Mouse (Mus musculus): ENCODE measurements around the gene Tmod1.

GRCm38 (mm10) chr4:46038892-46039751 is at the start of gene Tmod1:
- TF ChIP-seq MYOD1 (IDR thresholded peaks at IDR 0.05; ENCODE audit: control insufficient read depth, insufficient read length, low read depth) (no peak), MAX (IDR thresholded peaks at IDR 0.05) (no peak), CTCF (IDR thresholded peaks at IDR 0.05; ENCODE audit: control insufficient read depth, insufficient read depth, insufficient read length) (no peak), CEBPB (IDR thresholded peaks at IDR 0.05; ENCODE audit: low read depth) (no peak), USF1 (IDR thresholded peaks at IDR 0.05; ENCODE audit: low read depth) (no peak), FOSL1 (IDR thresholded peaks at IDR 0.05; ENCODE audit: insufficient read depth, low read length, poor library complexity, severe bottlenecking) (no peak)

Measured in C2C12 (cell line).